Mouse (Mus musculus) heart, embryonic 12.5 days (tissue): ENCODE measurements around the gene Psg27. TPM values are rescaled to one million over a fixed set of nuclear protein-coding genes. Genes with fewer than 3 reads are reported as not detected.
"Not testable (repeated sequence)": the region's sequence is repeated elsewhere in the genome, so short reads cannot be mapped to it uniquely, and the experiment has no call there.

Experiments
- ATAC-seq: fragments of 200-750 bp; cut with Nextera tagmentation; 2 replicates; pipeline ENCODE4 v1.8.0; 2017; ENCODE audit warnings: moderate TSS enrichment, moderate library complexity; ENCODE audit not compliant: insufficient number of reproducible peaks, low FRiP score
- H3K27ac ChIP-seq: fragments of 300-500 bp; sonication (generic); 2 replicates; pipeline ENCODE4 v1.5.1; 2016; ENCODE audit warnings: mild to moderate bottlenecking, moderate library complexity; ENCODE audit not compliant: poor library complexity, severe bottlenecking
- H3K27me3 ChIP-seq: fragments of 300-500 bp; sonication (generic); replicated peaks from 2 replicates; pipeline ENCODE4 v1.6.1; 2016; ENCODE audit warnings: mild to moderate bottlenecking, moderate library complexity
- H3K36me3 ChIP-seq: fragments of 300-500 bp; sonication (generic); 2 replicates; pipeline ENCODE4 v1.6.1; 2016; ENCODE audit warnings: mild to moderate bottlenecking, moderate library complexity
- H3K4me1 ChIP-seq: fragments of 300-500 bp; sonication (generic); replicated peaks from 2 replicates; pipeline ENCODE4 v1.6.1; 2016; ENCODE audit warnings: mild to moderate bottlenecking
- H3K4me2 ChIP-seq: fragments of 300-500 bp; sonication (generic); 2 replicates; pipeline ENCODE4 v1.6.1; 2016; ENCODE audit warnings: mild to moderate bottlenecking, moderate library complexity
- H3K4me3 ChIP-seq: fragments of 300-500 bp; sonication (generic); 2 replicates; pipeline ENCODE4 v1.5.1; 2016; ENCODE audit warnings: mild to moderate bottlenecking
- H3K9ac ChIP-seq: fragments of 300-500 bp; sonication (generic); 2 replicates; pipeline ENCODE4 v1.6.1; 2016; ENCODE audit warnings: mild to moderate bottlenecking, moderate library complexity
- H3K9me3 ChIP-seq: fragments of 300-500 bp; sonication (generic); replicated peaks from 2 replicates; pipeline ENCODE4 v1.6.1; 2016; ENCODE audit warnings: mild to moderate bottlenecking, moderate library complexity
- WGBS: fragments of 180-500 bp; shearing (Covaris S2); methylation state at CpG from one replicate; pipeline ENCODE4 v1.1.7; 2016; 5-methylcytosine and 5-hydroxymethylcytosine counted together
- polyA plus RNA-seq: library from polyadenylated mRNA; unstranded; fragments of >200 nt; fragmentation: Nextera tagmentation; extraction: Ambion mirVana; gene quantifications from 2 replicates; pipeline ENCODE4 v1.2.1, GENCODE M21; 2016

Gene Psg27
- polyA plus RNA-seq: not detected in 2 replicates

- H3K27ac ChIP-seq: no peak within 1 kb of the TSS
- no peaks in the 10 kb centered on the region for H3K4me1 ChIP-seq
- no peaks in the 10 kb centered on the region for H3K27me3 ChIP-seq
- H3K9ac ChIP-seq: no peak within 1 kb of the TSS
- H3K36me3 ChIP-seq: no peaks in the 10 kb centered on the region
- ATAC-seq: no peak
- H3K4me2 ChIP-seq: no peak within 1 kb of the TSS
- WGBS: 69% methylated on average over 3 of the region's 3 CpGs
- H3K9me3 ChIP-seq: 0 out of 2 replicates have a peak, but pooled peaks cover 5% of the 10 kb centered on the region
- no peak within 1 kb of the TSS for H3K4me3 ChIP-seq
These were observed at the start of gene Psg27 for GRCm38 (mm10) chr7:18567205-18567604. Gene Psg27, minus strand, starts transcription at chr7:18567305.

- not testable (repeated sequence) for H3K27me3 ChIP-seq, H3K4me3 ChIP-seq, H3K9me3 ChIP-seq, H3K4me1 ChIP-seq, H3K27ac ChIP-seq, H3K36me3 ChIP-seq, ATAC-seq, H3K9ac ChIP-seq, H3K4me2 ChIP-seq
- WGBS: 64% methylated on average over 2 of the region's 2 CpGs
These were observed 49.3 kb upstream of the Psg27 start, which contains the start of gene Psg23 for GRCm38 (mm10) chr7:18616401-18616800. Gene Psg23, minus strand, starts transcription at chr7:18616501.

- Histone ChIP-seq H3K9me3 (peaks cover under 1% of the 10 kb centered on the region; the same call in 1 of the 2 replicates), H3K4me1 (no peaks in the 10 kb centered on the region), H3K4me3 (no peak overlapping the region), H3K4me2 (no peak overlapping the region), H3K36me3 (no peaks in the 10 kb centered on the region), H3K27ac (no peak overlapping the region), H3K27me3 (no peaks in the 10 kb centered on the region), H3K9ac (no peak overlapping the region)
- no peak for ATAC-seq
These were observed 7.3 kb downstream of the Psg27 start for GRCm38 (mm10) chr7:18559850-18560249.

GRCm38 (mm10) chr7:18555751-18556150, 11.4 kb downstream of the Psg27 start:
- 61% methylated on average over 3 of the region's 3 CpGs for WGBS
- H3K4me3 ChIP-seq, H3K4me2 ChIP-seq, H3K4me1 ChIP-seq, H3K9me3 ChIP-seq, H3K9ac ChIP-seq, ATAC-seq, H3K27me3 ChIP-seq, H3K27ac ChIP-seq, H3K36me3 ChIP-seq: not testable (repeated sequence)

- WGBS: 55% methylated on average over 3 of the region's 3 CpGs
- no peak overlapping the region for H3K27ac ChIP-seq
- no peak for ATAC-seq
These were observed 33.7 kb downstream of the Psg27 start for GRCm38 (mm10) chr7:18533420-18533819.

GRCm38 (mm10) chr7:18532169-18532568, 34.9 kb downstream of the Psg27 start, which contains the start of gene Psg25:
Gene Psg25, minus strand, starts transcription at chr7:18532269.
- 0 out of 2 replicates have a peak, but pooled peaks cover 4% of the 10 kb centered on the region for H3K9me3 ChIP-seq
- ATAC-seq: no peak
- no peak within 1 kb of the TSS for H3K4me3 ChIP-seq
- no peaks in the 10 kb centered on the region for H3K36me3 ChIP-seq
- no peak within 1 kb of the TSS for H3K27ac ChIP-seq
- H3K9ac ChIP-seq: no peak within 1 kb of the TSS
- H3K4me2 ChIP-seq: no peak within 1 kb of the TSS
- 70% methylated on average over 1 of the region's 1 CpGs for WGBS
- no peaks in the 10 kb centered on the region for H3K4me1 ChIP-seq
- H3K27me3 ChIP-seq: no peaks in the 10 kb centered on the region

More at GRCm38 (mm10) chr7:18533420-18533819, 33.7 kb downstream of the Psg27 start:
- Histone ChIP-seq H3K27me3 (no peaks in the 10 kb centered on the region), H3K9ac (no peak overlapping the region), H3K4me1 (no peaks in the 10 kb centered on the region), H3K4me2 (no peak overlapping the region), H3K9me3 (0 out of 2 replicates have a peak, but pooled peaks cover 4% of the 10 kb centered on the region), H3K4me3 (no peak overlapping the region), H3K36me3 (no peaks in the 10 kb centered on the region)

- Histone ChIP-seq H3K27ac (no peak overlapping the region), H3K9ac (no peak overlapping the region), H3K4me2 (no peak overlapping the region), H3K4me1 (no peaks in the 10 kb centered on the region), H3K9me3 (no peaks in the 10 kb centered on the region), H3K36me3 (no peaks in the 10 kb centered on the region), H3K27me3 (no peaks in the 10 kb centered on the region), H3K4me3 (no peak overlapping the region)
- ATAC-seq: no peak
- 92% methylated on average over 8 of the region's 8 CpGs for WGBS
These were observed 42.4 kb downstream of the Psg27 start for GRCm38 (mm10) chr7:18524668-18525067.

GRCm38 (mm10) chr7:18512848-18513247, 54.3 kb downstream of the Psg27 start:
- ATAC-seq, H3K27ac ChIP-seq, H3K4me3 ChIP-seq, H3K27me3 ChIP-seq, H3K9me3 ChIP-seq, H3K36me3 ChIP-seq, H3K4me2 ChIP-seq, H3K9ac ChIP-seq, H3K4me1 ChIP-seq: not testable (repeated sequence)

GRCm38 (mm10) chr7:18512417-18512816, 54.7 kb downstream of the Psg27 start:
- 49% methylated on average over 2 of the region's 2 CpGs for WGBS
- H3K9ac ChIP-seq, ATAC-seq, H3K4me3 ChIP-seq, H3K4me2 ChIP-seq, H3K4me1 ChIP-seq, H3K9me3 ChIP-seq, H3K27me3 ChIP-seq, H3K27ac ChIP-seq, H3K36me3 ChIP-seq: not testable (repeated sequence)

GRCm38 (mm10) chr7:18511479-18511878, 55.6 kb downstream of the Psg27 start:
- no peak overlapping the region for H3K4me3 ChIP-seq
- WGBS: 14% methylated on average over 9 of the region's 9 CpGs
- no peak overlapping the region for H3K27ac ChIP-seq
- no peak overlapping the region for H3K4me2 ChIP-seq
- H3K9ac ChIP-seq: no peak overlapping the region
- no peak for ATAC-seq
- no peaks in the 10 kb centered on the region for H3K36me3 ChIP-seq
- H3K27me3 ChIP-seq: no peaks in the 10 kb centered on the region
- no peaks in the 10 kb centered on the region for H3K9me3 ChIP-seq
- no peaks in the 10 kb centered on the region for H3K4me1 ChIP-seq
